Mouse (Mus musculus) thymus, postnatal 4 days (tissue): ENCODE results near the gene Thbd.

Source experiments
- DNase-seq: peaks from one replicate; pipeline ENCODE4 v3.0.0; 2021

The Thbd gene

GRCm38 (mm10) chr2:148386476-148386875, 21.5 kb downstream of the Thbd start:
- no peak for DNase-seq

GRCm38 (mm10) chr2:148381076-148381475, 26.9 kb downstream of the Thbd start:
- no peak for DNase-seq

- no peak for DNase-seq
These were observed 28.0 kb downstream of the Thbd start for GRCm38 (mm10) chr2:148379899-148380413.

GRCm38 (mm10) chr2:148378817-148379342, 29.1 kb downstream of the Thbd start:
- DNase-seq: no peak

- peak; percentile 88 for DNase-seq
These were observed 32.5 kb downstream of the Thbd start for GRCm38 (mm10) chr2:148375326-148376150.

DNA sequence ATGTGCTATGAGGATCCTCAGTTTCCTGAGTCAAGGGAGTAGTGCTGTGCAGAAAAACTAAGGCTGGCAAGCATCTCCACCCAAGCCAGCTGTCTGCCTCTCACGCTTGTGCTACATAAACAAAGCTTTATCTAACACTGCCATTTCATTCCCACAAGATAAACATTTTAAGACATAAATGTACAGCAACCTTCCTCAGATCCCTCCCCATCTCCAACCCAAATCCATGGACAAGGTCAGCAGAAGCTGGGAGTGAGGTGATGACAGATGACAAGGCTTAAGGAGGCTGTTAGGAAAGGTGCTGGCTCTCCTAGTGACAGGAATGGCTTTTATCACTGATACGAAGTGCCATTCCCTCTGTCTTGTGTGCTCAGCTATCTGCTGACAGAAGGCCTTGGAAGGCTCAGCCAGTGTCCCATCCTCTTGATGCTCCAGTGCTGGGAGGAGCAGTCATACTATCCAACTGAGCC, 34.4 kb downstream of the Thbd start:
- DNase-seq: no peak

- no peak for DNase-seq
These were observed 36.0 kb downstream of the Thbd start for GRCm38 (mm10) chr2:148371743-148372630.

DNA sequence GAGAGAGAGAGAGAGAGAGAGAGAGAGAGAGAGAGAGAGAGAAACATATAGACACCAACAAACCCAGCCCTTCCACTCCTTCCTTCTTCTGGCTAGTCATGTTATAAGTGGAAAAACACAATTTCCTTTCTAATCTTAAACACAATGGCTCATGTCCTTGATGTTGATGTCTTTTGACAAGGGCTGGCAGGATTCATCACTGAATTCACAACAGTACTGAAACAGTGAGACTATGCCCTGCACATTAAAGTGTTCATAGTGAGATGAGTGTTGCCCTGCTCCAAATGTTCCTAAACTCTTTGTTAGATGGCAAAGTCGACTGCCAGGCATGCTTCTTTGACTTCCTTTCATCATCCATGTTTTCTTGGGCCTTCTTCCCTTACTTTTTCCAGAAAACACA, 42.8 kb downstream of the Thbd start:
- DNase-seq: no peak

DNA sequence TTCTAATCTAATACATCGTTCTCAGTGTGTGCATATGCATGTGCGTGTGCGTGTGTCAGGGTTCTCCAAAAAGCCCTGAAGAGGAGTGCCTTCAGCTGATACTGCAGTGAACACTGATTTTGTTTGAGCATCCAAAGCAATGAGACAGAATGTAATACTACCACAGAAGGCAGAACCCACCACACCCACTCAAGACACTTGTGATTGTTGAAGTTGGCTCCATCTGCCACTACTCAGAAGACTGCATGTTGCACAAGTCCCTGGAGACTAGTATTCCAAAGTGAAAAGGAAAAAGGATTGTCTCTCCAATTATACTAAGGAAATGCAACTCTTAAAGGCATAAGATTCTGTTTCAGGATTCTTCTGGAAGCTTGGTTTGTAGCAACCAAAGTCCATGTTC, 43.5 kb downstream of the Thbd start:
- no peak for DNase-seq

GRCm38 (mm10) chr2:148357145-148357544, 50.8 kb downstream of the Thbd start:
- no peak for DNase-seq
